Mouse (Mus musculus) monocyte, adult 2 months (primary cell): ENCODE data around the gene Abhd17a.

Source experiments
- DNase-seq, 2 experiments: peaks; one replicate each; pipeline ENCODE4 v3.0.0; 2022; ENCODE audit warnings: low spot score in 2 of 2, low read depth in 1 of 2

The Abhd17a gene

DNA sequence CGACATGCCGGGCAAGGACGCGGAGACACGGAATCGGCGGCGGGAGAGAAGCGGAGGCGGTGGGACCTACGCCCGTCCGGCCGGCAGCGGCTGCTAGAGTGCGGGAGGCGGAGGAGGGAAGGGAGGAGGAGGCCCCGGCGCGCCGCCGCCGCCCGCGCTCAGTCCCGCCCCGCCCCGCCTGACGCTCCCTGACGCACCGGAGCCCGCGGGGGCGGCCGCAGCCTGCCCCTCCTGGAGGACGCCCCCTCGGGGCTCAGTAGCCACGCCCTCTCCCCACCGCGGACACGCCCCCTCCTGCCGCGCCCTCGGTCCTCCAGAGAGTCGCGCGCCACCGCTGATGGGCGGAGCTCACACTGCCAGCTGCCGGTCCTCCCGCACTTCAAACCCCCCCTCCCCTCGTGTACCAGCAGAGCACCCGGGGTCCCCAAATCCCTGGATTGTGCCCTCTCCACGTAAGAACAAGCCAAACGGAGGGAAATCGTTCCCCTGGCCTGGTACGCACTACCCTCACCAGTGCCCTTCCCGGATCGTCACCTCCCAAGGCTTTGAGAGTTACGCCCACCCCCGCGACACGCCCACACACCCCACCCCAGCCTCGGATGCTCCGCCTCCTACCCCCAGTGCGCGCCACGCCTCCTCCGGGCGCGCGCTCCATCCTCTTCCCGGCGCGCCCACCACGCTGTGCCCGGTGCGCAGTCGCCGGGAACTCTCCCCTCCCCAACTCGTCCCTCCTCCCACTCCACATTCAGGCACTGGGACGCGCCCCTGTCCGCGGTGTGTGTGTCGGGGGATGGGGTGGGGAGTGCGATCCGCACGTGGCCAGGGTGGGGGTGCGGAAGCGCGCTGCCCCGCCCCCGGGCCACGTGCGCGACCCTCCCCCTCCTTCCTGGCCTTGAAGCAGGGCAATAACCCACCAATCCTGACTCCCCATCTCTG, 12.7 kb downstream of the Abhd17a start, which contains the start of gene Klf16:
TSS of gene Klf16 (minus strand) at position 127 of the 936 bp plus-strand sequence.
- peak; percentile 89 to 98 for DNase-seq

GRCm38 (mm10) chr10:80576351-80577194, 13.6 kb downstream of the Abhd17a start:
- DNase-seq: peak in 1 of 2 experiments; percentile 43

DNA sequence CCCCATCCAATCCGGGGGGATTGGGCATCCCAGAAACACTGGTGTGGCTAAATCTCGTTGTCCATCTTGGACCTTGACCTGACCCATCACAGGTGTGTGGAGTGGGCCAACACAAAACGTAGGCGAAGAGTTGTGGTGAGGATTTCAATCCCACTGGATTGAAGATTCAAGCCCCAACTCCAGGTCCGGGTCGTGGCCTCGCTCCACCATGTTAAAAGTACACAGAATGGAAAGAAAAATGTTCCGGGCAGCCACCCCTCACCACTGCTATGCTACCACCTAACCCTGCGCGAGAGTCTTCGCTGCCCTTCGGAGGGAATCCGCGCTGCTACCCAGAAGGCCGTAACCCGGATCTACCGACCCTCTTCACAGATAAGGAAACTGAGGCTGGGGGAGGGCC, 14.2 kb downstream of the Abhd17a start:
- no peak for DNase-seq

- no peak for DNase-seq
These were observed 15.2 kb downstream of the Abhd17a start for GRCm38 (mm10) chr10:80574896-80575295.

DNA sequence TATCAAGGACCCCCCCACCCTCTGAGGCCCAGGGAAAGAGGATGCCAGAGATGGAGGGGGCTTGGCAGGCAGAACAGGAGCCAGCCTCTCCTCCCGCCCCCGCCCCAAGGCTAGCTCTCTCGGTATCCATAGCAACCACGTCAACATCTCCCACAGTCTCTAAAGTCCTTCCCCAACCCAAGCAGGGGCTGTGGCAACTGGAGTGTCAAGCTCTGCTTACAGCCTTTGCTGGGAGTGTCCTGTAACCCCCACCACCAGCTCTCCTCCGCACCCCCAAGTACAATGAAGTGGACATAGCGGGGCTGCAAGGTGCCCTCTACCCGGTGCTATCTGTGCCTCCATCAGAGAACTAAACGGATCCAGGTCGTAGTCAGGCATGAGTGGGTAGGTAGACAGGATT, 16.2 kb downstream of the Abhd17a start:
- DNase-seq: no peak

DNA sequence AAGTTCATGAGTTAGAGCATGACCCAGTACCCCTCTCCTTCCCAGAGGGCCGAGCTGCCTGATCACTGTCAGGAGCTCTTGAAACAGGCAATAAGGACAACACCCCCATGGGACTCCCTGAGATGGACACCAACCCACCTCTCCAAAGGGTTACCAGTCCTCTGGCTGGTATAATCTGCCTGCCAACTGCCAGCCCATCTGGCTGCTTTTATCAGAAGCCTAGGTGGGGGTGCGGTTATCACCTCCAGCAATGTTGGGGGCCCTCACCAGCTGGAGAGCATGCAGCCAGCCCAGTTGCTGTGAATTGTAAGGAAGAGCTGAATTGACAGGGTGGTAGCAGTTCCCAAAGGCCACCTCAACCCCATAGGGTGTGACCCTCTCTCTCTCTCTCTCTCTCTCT, 17.7 kb downstream of the Abhd17a start:
- DNase-seq: no peak

DNA sequence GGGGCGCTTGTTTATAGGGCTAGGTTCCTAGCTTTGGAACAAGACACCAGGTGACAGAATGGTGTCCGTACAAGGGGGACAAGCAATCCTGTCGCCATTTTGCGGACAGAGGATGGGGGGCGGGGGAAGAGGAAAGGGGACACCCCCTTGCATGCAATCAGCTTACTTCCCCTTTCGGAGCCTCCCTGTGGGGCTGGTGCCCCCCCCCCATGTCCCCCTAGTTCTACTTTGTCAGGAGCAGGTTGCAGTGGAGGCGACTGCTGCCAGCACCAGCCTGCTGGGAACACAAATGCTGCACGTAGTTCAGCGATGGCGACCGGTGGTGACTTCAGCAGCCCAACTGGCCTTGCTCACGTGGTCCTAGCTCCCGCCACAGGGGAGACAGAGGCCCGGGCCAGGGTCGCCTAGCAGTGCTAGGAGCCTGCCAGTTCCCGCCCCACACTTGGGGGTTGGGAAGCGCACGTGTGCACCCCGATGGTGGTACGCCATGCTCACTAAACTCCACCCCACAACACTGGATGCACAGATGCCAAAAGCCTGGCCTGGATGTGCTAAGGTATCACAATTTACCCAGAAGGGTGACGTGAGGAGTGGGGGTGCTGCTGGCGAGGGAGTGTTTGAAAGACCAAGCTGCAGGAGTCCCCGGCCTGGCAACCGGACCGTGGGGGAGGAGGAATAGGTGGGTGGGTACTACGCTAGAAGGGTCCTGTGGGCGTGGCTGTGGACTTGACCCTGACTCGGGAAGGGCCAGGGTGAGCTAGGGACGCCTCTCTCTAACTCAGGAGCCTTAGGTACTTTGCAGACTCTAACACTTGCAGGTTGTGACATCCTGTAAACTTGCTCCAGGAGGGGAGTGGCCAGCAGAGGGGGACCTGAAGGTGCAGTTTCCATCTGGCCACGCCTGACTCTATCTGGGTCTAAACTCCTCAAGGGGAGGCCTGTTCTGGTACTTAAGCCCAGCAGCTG, 19.0 kb downstream of the Abhd17a start:
- DNase-seq: no peak

DNA sequence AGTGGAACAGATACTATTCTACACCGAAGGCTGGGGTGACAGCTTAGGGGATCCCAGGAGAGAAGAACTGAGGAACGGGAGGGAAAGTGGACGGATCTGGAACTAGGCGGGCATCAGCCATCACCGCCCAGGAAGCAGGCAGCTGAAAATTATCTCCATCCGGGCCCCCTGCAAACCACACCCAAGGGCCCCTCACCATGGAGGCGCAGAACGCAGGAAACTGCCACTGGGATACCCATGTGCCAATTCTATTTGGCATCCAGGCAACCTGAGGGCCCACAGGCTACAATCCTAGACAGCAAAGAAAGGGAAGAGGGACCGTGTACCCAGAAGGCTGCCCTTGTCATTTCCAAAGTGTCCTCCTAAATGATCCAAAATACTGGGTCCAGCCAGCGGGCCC, 19.7 kb downstream of the Abhd17a start:
- no peak for DNase-seq

- peak in 1 of 2 experiments; percentile 68 for DNase-seq
These were observed 20.5 kb downstream of the Abhd17a start for GRCm38 (mm10) chr10:80569664-80570066.

DNA sequence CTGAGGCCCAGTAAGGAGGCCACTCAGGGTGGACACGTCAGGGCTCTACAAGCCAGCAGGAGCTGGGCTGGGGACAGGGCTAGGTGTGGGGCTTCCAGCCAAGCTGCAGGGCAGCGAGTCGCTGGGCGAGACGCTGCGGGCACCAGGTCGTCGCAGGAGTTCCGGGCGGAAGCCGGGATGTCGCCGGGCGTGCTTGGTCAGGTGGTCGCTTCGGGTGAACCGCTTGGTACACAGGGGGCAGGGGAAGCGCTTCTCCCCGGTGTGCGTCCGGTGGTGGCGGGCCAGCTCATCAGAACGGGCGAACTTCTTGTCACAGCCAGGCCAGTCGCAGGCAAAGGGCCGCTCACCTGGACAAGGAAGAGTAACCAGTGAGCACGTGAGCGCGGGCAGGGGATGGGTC, 21.3 kb downstream of the Abhd17a start:
- no peak for DNase-seq

DNA sequence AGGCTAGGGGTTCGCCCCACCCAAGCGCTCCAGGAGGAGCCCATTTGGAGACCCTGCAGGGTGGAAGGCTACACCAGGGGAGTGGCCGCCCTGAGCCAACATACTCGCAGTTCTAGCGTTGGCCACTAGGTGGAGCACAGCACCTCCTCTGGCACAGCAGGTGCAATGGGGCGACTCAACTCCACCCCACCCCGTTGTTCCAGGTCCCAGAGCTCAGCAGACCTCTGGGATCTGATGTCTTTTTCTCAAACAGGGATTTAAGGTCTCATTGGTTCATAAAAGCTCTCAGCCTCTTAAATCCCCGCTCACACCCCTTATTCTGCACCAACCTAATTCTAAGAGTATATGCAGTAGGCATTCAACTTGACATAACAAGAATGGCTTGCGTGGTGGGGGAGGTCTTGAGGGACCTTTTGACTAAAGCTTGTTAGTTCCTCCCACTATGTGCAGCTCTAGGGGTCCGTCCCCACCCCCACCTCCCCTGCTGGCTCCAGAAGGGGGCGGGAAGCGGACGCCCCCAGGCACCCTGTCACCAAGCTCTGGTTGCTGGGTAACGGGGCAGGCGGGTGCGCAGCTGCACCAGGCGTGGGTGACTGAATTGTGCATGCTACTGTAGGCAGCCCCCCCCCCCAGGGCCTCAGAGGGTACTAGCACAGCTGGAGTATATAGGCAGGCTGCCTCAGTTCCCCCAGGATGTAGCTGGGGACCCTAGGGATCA, 23.6 kb downstream of the Abhd17a start:
- peak in 1 of 2 experiments; percentile 76 for DNase-seq

- DNase-seq: peak; percentile 86 to 89
These were observed 28.8 kb downstream of the Abhd17a start, which contains the start of gene Rexo1 for GRCm38 (mm10) chr10:80561116-80561944. Rexo1 (minus strand) TSS chr10:80561560.

GRCm38 (mm10) chr10:80560621-80561020, 29.5 kb downstream of the Abhd17a start:
- DNase-seq: no peak

GRCm38 (mm10) chr10:80559431-80559830, 30.7 kb downstream of the Abhd17a start:
- DNase-seq: no peak

DNA sequence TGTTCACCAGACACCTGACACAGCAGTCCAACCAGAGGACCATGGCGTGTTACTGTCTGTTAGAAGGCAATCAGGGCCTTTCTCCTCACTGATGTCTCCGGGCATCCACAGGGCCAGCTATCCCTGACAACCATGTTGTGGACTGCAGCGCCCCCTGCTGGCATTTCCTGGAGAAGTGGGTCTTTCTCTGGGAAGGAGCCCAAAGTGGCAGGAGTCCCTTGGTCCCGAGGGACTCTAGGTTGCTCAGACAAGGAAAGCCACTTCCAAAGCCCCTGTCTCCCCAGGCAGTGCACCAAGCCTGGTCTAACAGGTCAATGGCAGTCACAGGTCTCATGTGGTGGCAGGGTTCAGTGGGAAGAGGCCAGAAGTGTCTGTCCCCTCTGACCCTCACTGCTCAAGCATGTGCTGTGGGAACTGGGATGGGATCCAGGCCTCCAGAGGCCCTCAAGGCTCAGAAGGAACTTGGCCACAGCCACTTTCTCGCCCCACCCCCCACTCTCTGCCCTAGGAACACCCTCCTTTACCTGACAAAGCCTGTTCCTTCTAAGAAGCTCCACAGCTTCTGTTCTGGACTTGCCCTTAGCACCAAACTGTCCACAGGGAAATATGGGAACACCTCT, 32.7 kb downstream of the Abhd17a start:
- DNase-seq: peak in 1 of 2 experiments; percentile 64

GRCm38 (mm10) chr10:80553997-80554396, 36.1 kb downstream of the Abhd17a start:
- DNase-seq: no peak

DNA sequence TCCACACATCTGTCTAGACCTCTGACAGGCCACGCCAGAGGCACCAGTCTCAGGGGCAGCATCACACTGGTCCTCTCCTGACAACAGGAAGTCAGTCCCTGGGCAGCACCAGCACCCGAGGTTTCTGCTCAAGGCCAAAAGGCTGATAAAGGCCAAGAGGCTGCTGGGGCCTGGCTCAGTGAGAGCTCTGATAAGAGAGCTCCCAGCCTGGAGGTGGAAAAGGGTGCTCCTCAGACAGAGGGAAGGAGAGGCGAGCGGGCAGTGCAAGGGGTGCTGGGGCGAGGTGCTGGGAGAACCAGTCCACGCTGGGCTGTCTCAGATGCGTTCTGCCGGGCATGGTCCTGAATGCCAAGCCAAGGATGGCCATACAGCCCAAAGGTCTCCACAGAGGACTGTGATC, 36.6 kb downstream of the Abhd17a start:
- no peak for DNase-seq

DNA sequence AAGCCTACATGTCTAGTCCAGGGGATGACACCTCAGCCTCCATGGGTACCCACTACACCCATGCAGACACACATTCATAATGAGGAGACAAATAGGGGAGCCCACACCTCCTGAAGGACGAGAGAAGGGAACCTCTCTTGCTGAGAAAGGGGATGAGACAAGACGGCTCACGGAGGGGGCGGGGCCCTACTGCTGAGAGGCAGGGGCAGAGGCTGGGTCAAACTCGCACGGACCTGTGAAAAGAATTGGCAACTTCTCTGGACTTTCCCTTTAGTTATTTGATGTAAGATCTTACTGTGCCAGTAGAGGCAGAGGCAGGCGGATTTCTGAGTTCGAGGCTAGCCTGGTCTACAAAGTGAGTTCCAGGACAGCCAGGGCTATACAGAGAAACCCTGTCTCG, 37.8 kb downstream of the Abhd17a start:
- DNase-seq: no peak

- DNase-seq: no peak
These were observed 40.9 kb downstream of the Abhd17a start for GRCm38 (mm10) chr10:80549279-80549678.
